Mouse (Mus musculus) heart, postnatal 0 days (tissue): ENCODE results near the gene Sfswap. TPM values are rescaled to one million over a fixed set of nuclear protein-coding genes. Genes with fewer than 3 reads are reported as not detected.
A peak's percentile ranks its signal among the peaks of the same experiment; 100 is the strongest.

Experiments
- ATAC-seq: fragments of 200-750 bp; cut with Nextera tagmentation; 2 replicates; pipeline ENCODE4 v1.8.0; 2017; ENCODE audit warnings: low read depth, moderate number of reproducible peaks, moderate library complexity; ENCODE audit not compliant: insufficient read depth
- DNase-seq: peaks from one replicate; pipeline ENCODE4 v3.0.0-alpha.2; 2016; ENCODE audit warnings: low spot score
- H3K27ac ChIP-seq: fragments of 300-500 bp; sonication (generic); 2 replicates; pipeline ENCODE4 v1.5.1; 2014; ENCODE audit warnings: low read depth, mild to moderate bottlenecking
- H3K27me3 ChIP-seq: fragments of 300-500 bp; sonication (generic); 2 replicates; pipeline ENCODE4 v1.6.1; 2014; ENCODE audit warnings: low read length, mixed read lengths; ENCODE audit not compliant: control insufficient read depth, insufficient read depth
- H3K36me3 ChIP-seq: fragments of 300-500 bp; sonication (generic); replicated peaks from 2 replicates; pipeline ENCODE4 v1.6.1; 2014; ENCODE audit warnings: low read length, mixed read lengths; ENCODE audit not compliant: control insufficient read depth, insufficient read depth
- H3K4me1 ChIP-seq: fragments of 300-500 bp; sonication (generic); 2 replicates; pipeline ENCODE4 v1.6.1; 2014; ENCODE audit warnings: antibody characterized with exemption; ENCODE audit not compliant: control insufficient read depth, insufficient read depth
- H3K4me2 ChIP-seq: fragments of 300-500 bp; sonication (generic); 2 replicates; pipeline ENCODE4 v1.6.1; 2014; ENCODE audit warnings: low read depth, mild to moderate bottlenecking, low read length, moderate library complexity
- H3K4me3 ChIP-seq: fragments of 300-500 bp; sonication (generic); 2 replicates; pipeline ENCODE4 v1.5.1; 2014; ENCODE audit warnings: low read depth, low read length
- H3K9ac ChIP-seq: fragments of 300-500 bp; sonication (generic); replicated peaks from 2 replicates; pipeline ENCODE4 v1.6.1; 2014; ENCODE audit warnings: low read depth, low read length, mixed read lengths
- H3K9me3 ChIP-seq: fragments of 300-500 bp; sonication (generic); replicated peaks from 2 replicates; pipeline ENCODE4 v1.6.1; 2016; ENCODE audit warnings: low read length; ENCODE audit not compliant: control insufficient read depth
- CTCF ChIP-seq: IDR thresholded peaks from 2 replicates; pipeline ENCODE4 v1.5.1; 2016; ENCODE audit warnings: antibody characterized with exemption, control low read depth, low read depth
- EP300 ChIP-seq: IDR thresholded peaks from 2 replicates; pipeline ENCODE4 v1.6.1; 2016; ENCODE audit warnings: antibody characterized with exemption, low read depth
- WGBS: fragments of 180-500 bp; shearing (Covaris S2); extraction: QIAGEN DNeasy Blood & Tissue Kit; methylation state at CpG from one replicate; pipeline ENCODE4 v1.1.7; 2014; 5-methylcytosine and 5-hydroxymethylcytosine counted together
- polyA plus RNA-seq: library from polyadenylated mRNA; unstranded; fragments of >200 nt; fragmentation: Nextera tagmentation; extraction: Ambion mirVana; gene quantifications from 2 replicates; pipeline ENCODE4 v1.2.1, GENCODE M21; 2015
- total RNA-seq: library from RNA; depleted of rRNA; stranded (reverse); fragments of >200 nt; gene quantifications from 2 replicates; pipeline ENCODE4 v1.2.3, GENCODE M21; 2014; ENCODE audit warnings: low replicate concordance; rRNA removed

Gene Sfswap
- 28.2 and 38.3 TPM in 2 replicates for total RNA-seq
- polyA plus RNA-seq = 14.4 and 15.7 TPM in 2 replicates

- WGBS = under 1% methylated on average over 66 of the region's 66 CpGs
- H3K36me3 ChIP-seq = peaks cover 22% of the 10 kb centered on the region
- peak within 1 kb of the TSS; percentile 90 for H3K4me3 ChIP-seq
- no peaks in the 10 kb centered on the region for H3K9me3 ChIP-seq
- peak within 1 kb of the TSS; percentile 82 for H3K27ac ChIP-seq
- H3K9ac ChIP-seq = peak within 1 kb of the TSS; percentile 93
- peaks cover 18% of the 10 kb centered on the region for H3K4me1 ChIP-seq
- DNase-seq = peak; percentile 73
- ATAC-seq = peak; percentile 76
- 0 out of 2 replicates have a peak, but pooled peaks cover 5% of the 10 kb centered on the region for H3K27me3 ChIP-seq
- TF ChIP-seq CTCF (no peak), EP300 (peak; percentile 76; the same call in 1 of the 2 replicates)
- peak within 1 kb of the TSS; percentile 99 for H3K4me2 ChIP-seq
Measured at GRCm38 (mm10) chr5:129500722-129501634, at the start of gene Sfswap. Sfswap (plus strand) TSS chr5:129501221.

- Histone ChIP-seq H3K4me3 (no peak overlapping the region), H3K27ac (no peak overlapping the region), H3K4me1 (peaks cover 9% of the 10 kb centered on the region; the same call in 1 of the 2 replicates), H3K9ac (no peak overlapping the region), H3K9me3 (no peaks in the 10 kb centered on the region), H3K36me3 (no peaks in the 10 kb centered on the region), H3K27me3 (no peaks in the 10 kb centered on the region), H3K4me2 (no peak overlapping the region)
- 44% methylated on average over 3 of the region's 3 CpGs for WGBS
- no peak for DNase-seq
- no peak for ATAC-seq
- TF ChIP-seq CTCF (no peak), EP300 (no peak)
Measured at GRCm38 (mm10) chr5:129452561-129452960, 48.5 kb upstream of the Sfswap start.

DNA sequence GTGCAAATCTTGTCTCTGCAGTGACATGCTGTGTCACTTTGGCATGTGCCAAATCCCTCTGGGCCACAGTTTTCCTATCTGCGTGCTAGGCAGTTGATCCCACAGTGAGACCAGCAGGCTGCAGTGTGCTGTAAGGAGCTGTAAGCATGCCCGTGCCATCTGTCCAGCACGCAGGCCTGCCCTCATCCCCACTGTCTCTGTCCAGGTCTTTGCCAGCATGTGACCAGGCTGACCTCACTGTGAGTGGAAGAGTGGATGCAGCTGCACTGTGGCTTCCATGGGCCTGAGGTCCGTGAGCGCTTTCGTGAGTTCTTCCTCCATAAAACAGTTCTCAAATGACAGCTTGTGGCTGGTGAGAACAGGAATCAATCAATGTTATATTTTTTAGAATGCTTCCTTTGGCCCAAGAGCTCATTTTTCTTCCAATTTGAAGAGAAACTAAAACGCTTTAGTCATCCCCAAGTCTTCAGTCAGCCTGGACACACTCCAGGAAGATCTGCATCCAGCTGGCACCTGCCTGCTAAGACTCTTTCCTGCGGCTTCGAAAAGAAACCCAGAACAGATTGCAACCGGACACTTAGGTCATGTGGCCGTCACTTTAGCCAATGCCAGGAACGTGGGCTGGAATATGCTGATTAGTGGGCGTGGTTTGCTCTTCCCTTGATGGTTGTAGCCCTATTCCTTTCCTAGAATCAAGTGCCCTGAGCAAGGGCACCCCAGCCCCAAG, 46.1 kb upstream of the Sfswap start:
- Histone ChIP-seq H3K36me3 (no peaks in the 10 kb centered on the region), H3K9ac (no peak overlapping the region), H3K4me1 (peaks cover 9% of the 10 kb centered on the region; the same call in 1 of the 2 replicates), H3K9me3 (no peaks in the 10 kb centered on the region), H3K27me3 (no peaks in the 10 kb centered on the region), H3K4me2 (peak overlapping the region; percentile 44), H3K27ac (peak overlapping the region; percentile 47), H3K4me3 (0 out of 2 replicates have a peak overlapping the region, but pooled peaks have one; percentile 14)
- DNase-seq = peak; percentile 94
- ATAC-seq = peak; percentile 93
- 13% methylated on average over 13 of the region's 13 CpGs for WGBS
- TF ChIP-seq CTCF = no peak
- no peak for TF ChIP-seq EP300

GRCm38 (mm10) chr5:129455529-129455896, 45.5 kb upstream of the Sfswap start:
- no peaks in the 10 kb centered on the region for H3K27me3 ChIP-seq
- no peaks in the 10 kb centered on the region for H3K9me3 ChIP-seq
- peak; percentile 33; the same call in 1 of the 2 replicates for ATAC-seq
- 0 out of 2 replicates have a peak overlapping the region, but pooled peaks have one; percentile 44 for H3K4me2 ChIP-seq
- peaks cover 9% of the 10 kb centered on the region; the same call in 1 of the 2 replicates for H3K4me1 ChIP-seq
- DNase-seq = no peak
- no peak for TF ChIP-seq CTCF
- no peak for TF ChIP-seq EP300
- H3K27ac ChIP-seq = no peak overlapping the region
- H3K4me3 ChIP-seq = no peak overlapping the region
- no peaks in the 10 kb centered on the region for H3K36me3 ChIP-seq
- H3K9ac ChIP-seq = no peak overlapping the region
- WGBS = 21% methylated on average over 2 of the region's 2 CpGs

DNA sequence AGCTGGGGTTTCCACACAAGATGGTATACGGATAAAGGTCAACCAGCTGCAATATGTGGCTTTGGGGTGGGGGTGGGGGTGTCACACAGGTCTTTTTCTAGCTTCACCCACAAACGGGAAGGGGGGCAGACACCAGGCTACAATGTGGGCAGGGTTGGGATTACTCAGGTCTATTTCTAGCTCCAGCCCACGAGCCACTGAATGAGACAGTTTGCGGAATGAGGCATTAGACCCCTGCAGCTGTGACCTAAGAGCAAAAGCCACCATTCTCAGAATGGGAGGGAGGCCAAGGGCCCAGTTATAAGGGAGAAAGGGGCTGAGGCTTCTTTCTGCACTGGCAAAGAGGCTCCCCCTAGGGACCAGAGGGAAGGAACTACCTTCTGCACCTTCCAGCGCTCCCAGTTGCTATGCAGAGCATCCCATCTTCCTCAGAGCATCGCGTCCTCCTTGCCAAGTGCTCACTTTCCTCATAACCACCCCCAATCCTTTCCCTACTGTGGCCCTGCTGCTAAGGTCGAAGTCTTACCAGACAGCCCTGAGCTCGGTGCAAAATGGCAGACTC, 44.4 kb upstream of the Sfswap start:
- WGBS = 33% methylated on average over 9 of the region's 9 CpGs
- no peak overlapping the region for H3K4me2 ChIP-seq
- H3K9me3 ChIP-seq = no peaks in the 10 kb centered on the region
- H3K36me3 ChIP-seq = no peaks in the 10 kb centered on the region
- no peak overlapping the region for H3K4me3 ChIP-seq
- no peaks in the 10 kb centered on the region for H3K27me3 ChIP-seq
- ATAC-seq (no peak), DNase-seq (no peak)
- H3K9ac ChIP-seq = no peak overlapping the region
- TF ChIP-seq CTCF (no peak; the same call in 1 of the 2 replicates), EP300 (no peak)
- H3K27ac ChIP-seq = no peak overlapping the region
- peaks cover 9% of the 10 kb centered on the region; the same call in 1 of the 2 replicates for H3K4me1 ChIP-seq
